Mouse (Mus musculus) left cerebral cortex, adult 6 months (tissue): ENCODE results near the gene Olfr916. TPM values are rescaled to one million over a fixed set of nuclear protein-coding genes. Genes with fewer than 3 reads are reported as not detected.

Experiments used
- long read RNA-seq, 2 experiments: library from polyadenylated mRNA; unstranded; transcript quantifications; one replicate each; pipeline ENCODE4 v2.0.0; 2019 to 2020
- polyA plus RNA-seq: library from polyadenylated mRNA; unstranded; fragments of <200 nt; fragmentation: Nextera tagmentation; gene quantifications from 2 replicates; pipeline ENCODE4 v1.2.3, GENCODE M21; 2021

The Olfr916 gene
- polyA plus RNA-seq = not detected in 2 replicates
- long read RNA-seq, experiment 1 = 0 reads
- long read RNA-seq, experiment 2 = 0 reads

DNA sequence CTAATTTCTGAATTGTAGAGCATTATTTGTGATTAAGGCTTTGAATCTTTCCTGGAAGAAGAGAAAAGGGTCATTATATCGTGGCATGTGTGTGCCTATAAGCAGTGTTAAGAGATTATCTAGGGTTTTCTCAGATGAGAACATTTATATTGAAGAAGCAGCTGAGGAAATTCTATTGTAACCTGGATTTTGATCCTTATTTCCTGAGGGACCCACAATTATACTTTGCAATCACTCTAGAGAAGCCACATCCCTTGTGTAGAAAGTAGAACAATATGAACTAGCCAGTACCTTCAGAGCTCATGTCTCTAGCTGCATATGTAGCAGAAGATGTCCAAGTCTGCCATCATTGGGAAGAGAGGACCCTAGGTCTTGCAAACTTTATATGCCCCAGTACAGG, at the start of gene Olfr916:
TSS of gene Olfr916 (minus strand) at position 101 of the 400 bp plus-strand sequence.

DNA sequence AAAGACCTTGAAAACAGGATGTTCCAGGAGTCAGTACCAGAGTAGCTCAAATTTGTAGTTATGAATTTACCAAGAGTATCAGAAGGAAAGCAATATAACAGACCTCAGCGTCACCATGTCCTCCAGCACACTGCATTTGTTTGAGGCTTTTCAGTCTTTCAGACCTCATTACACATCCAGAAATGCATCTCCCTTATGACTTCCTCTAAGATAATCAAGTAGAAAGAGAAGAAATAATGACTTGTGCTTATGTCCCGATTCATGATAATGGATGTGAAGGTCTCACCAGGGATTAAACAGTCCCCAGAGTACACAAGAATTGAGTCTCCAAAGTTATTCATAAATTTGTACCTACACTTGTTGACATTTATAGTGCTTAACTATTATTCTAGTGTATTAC, 14.8 kb upstream of the Olfr916 start, which contains the start of gene Olfr918:
TSS of gene Olfr918 (minus strand) at position 101 of the 400 bp plus-strand sequence.

DNA sequence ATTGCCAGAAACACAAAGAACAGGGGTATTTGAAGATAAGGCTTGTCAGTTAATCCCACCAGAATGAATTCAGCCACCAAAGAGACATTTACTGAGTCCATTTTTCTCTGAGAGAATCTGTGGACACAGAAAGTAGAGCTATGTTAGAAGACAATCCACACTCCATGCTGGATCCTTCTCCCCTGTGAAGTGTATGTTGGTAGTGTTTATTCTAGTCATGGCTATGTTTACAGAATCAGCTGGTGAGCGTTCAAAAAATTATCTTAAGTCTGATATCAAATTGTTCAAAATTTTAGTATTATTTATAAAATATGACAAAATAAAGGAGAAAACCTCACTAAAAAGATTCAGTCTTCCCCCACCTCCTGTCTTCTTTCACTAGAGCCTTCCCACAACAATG, 6.1 kb upstream of the Olfr916 start, which contains the start of gene Olfr917:
TSS of gene Olfr917 (minus strand) at position 101 of the 400 bp plus-strand sequence.

Other genes with a start within 250 kb of the Olfr916 start
- not detected in 2 replicates for gene Olfr901, start 230.4 kb downstream of the Olfr916 start, polyA plus RNA-seq
- gene Olfr902, start 212.2 kb downstream of the Olfr916 start, polyA plus RNA-seq = not detected in 2 replicates
- gene Olfr904, start 196.7 kb downstream of the Olfr916 start, polyA plus RNA-seq = not detected in 2 replicates
- gene Olfr905, start 188.8 kb downstream of the Olfr916 start, polyA plus RNA-seq = not detected in 2 replicates
- gene Olfr906, start 172.8 kb downstream of the Olfr916 start, polyA plus RNA-seq = not detected in 2 replicates
- not detected in 2 replicates for gene Olfr907, start 164.1 kb downstream of the Olfr916 start, polyA plus RNA-seq
- not detected in 2 replicates for gene Olfr911-ps1, start 138.3 kb downstream of the Olfr916 start, polyA plus RNA-seq
- not detected in 2 replicates for gene Olfr910, start 122.0 kb downstream of the Olfr916 start, polyA plus RNA-seq
- gene Olfr912, start 79.7 kb downstream of the Olfr916 start, polyA plus RNA-seq = not detected in 2 replicates
- gene Olfr913, start 67.1 kb downstream of the Olfr916 start, polyA plus RNA-seq = not detected in 2 replicates
- not detected in 2 replicates for gene Olfr914, start 54.8 kb downstream of the Olfr916 start, polyA plus RNA-seq
- not detected in 2 replicates for gene Olfr917, start 6.0 kb upstream of the Olfr916 start, polyA plus RNA-seq
- gene Olfr918, start 14.7 kb upstream of the Olfr916 start, polyA plus RNA-seq = not detected in 2 replicates
- not detected in 2 replicates for gene Olfr919, start 43.8 kb upstream of the Olfr916 start, polyA plus RNA-seq
- gene Vwa5a, start 58.4 kb upstream of the Olfr916 start, polyA plus RNA-seq = 4.6 and 5.1 TPM in 2 replicates
- not detected in 2 replicates for gene Olfr920, start 92.4 kb upstream of the Olfr916 start, polyA plus RNA-seq
- gene Olfr921, start 113.2 kb upstream of the Olfr916 start, polyA plus RNA-seq = not detected in 2 replicates
- not detected in 2 replicates for gene Olfr922, start 154.7 kb upstream of the Olfr916 start, polyA plus RNA-seq
- not detected in 2 replicates for gene Olfr923, start 166.7 kb upstream of the Olfr916 start, polyA plus RNA-seq
- gene Olfr924, start 184.6 kb upstream of the Olfr916 start, polyA plus RNA-seq = not detected in 2 replicates
- gene Olfr26, start 195.2 kb upstream of the Olfr916 start, polyA plus RNA-seq = not detected in 2 replicates
- not detected in 2 replicates for gene Olfr926, start 217.3 kb upstream of the Olfr916 start, polyA plus RNA-seq